Mouse (Mus musculus): ENCODE data around the gene Gps1.
A peak's percentile ranks its signal among the peaks of the same experiment; 100 is the strongest.
"Not testable (repeated sequence)": the region's sequence is repeated elsewhere in the genome, so short reads cannot be mapped to it uniquely, and the experiment has no call there.

The Gps1 gene

DNA sequence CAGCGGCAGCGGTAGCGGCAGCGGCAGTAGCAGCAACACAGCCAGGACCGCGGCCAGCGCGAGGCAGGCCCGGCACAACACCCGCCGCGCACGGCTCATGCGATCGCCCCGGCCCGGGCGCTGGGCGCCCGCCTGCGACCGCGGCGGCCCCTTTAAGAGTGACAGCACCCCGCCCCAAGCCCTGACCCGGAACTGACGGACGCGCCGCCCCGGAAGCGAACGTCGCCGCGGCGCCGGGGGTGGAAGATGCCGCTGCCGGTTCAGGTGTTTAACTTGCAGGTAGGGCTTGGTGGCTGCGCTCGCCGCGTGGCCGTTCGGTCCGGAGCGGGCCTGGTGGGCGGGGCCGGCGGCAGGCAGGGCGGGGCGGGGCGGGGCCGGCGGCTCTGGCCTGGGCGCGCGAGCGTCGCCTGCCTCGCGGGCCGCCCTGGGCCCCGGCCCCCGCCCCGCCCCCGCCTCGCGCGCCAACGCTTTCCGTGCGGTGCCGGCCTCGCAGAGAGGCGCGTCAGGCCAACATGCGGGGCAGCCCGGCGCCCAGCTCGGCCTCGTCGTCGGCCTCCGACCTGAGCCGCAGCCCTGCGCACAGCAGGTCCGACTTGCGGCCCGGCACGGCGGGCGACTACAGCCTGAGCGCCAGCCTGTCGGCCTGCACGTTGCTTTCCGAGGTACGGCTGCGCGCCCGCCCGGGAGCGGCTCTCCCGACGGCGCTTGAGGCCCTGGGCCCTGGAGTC is at the start of gene Gps1, which contains the start of gene Rfng:
Gene Gps1 (plus strand): TSS at position 209 of the 728 bp plus-strand sequence.
Gene Rfng (minus strand): TSS at position 144 of the 728 bp plus-strand sequence.
- peak; percentile 85 for DNase-seq

DNA sequence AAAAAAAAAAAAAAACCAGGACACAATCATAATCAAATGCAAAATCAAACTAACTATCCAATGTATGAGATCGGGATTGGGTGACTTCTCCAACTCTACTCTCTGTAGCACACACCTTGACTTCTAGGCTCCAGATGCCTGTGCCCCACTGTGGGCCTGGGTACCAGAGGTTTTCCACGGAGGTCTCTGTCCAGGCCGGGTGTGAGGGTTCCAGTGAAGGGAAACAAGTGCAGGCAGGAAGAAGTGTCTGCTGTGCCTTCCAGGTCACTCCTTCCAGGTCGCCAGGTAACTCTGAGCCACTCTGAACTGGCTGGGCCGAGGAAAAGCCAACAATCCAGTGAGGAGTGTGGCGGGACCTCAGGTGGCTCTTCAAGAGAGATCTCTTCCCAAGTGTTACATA is 47.6 kb upstream of the Gps1 start:
- no peak for DNase-seq

DNA sequence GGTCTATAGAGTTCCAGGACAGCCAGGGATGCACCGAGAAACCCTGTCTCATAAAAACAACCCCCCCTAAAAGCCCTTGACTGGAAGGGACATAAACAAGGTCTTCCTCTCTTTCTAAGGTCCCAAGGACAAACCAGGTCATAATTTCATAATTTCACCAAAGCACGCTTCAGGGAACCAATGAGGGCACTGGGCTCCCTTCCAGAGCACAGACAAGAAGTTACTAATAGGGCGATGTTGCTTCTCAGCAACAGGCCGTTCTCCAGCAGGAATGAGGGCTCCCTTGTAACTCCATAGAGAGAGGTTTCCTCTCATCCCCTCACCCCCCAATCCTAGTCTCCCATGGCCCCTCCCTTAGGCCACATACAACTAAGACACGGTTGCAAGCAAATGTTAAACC is 43.1 kb upstream of the Gps1 start:
- DNase-seq, result no peak

DNA sequence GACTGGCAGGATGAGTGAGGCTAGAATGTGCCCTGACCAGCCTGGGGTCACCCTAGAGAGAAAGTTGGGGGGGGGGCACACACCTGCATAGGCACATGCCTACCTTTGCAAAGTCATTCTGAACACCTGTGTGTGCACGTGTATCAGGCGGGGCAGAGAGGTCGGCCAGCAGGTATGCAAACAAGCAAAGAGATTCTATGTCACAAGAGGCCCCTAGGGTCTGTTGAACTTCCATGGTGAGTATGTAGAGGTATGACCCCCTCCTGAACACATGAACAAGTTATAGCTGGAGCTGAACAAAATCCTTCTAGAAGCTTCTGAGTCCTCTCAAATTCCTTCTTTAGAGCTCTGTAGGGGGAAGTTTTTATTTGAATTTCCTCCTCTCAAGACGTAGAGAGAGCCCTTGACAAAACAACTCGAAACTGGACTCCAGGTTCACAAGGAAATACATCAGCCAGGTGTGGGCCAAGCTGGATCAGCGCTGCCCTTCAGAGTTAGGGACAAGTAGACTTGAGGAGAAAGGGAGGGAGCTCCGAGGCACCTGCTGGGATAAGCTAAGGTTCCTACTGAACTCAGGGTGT is 39.9 kb upstream of the Gps1 start:
- DNase-seq, result no peak

DNA sequence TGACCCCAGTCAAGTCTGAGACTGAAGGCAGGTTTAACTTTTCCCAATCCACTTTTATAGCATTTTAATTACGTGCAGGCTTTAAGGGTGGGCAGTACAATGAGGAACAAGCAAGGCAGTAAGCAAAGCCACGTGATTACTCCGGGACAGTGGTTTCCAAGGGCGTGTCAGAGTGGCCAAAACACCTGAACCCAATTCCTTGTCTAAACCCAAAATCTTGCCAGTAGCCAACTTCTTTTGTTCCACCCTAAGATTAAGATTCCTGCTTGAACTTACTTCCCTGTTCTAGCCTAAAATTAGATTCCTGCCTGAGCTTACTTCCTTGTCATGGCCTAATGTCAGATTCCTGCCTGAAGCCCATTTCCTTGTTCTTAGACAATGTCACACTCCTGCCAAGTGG is 36.1 kb upstream of the Gps1 start:
- no peak for DNase-seq

DNA sequence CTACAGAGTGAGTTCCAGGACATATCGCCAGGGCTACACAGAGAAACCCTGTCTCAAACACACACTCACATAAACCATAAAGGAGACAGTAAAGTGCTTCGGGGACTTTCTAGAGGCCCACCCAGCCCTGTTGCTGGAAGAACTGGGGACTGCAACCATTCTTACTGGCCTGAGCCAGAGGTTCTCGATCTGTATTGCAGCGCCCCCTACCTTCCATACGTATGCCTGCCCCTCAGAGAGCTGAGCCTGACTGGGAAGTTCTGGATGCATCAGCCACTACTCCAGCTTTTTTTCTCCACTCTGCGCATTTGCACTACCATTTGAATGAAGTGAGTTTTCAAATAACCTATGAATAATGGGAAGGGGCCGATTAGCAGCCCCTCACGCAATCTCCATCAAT is 34.6 kb upstream of the Gps1 start:
- no peak for DNase-seq

DNA sequence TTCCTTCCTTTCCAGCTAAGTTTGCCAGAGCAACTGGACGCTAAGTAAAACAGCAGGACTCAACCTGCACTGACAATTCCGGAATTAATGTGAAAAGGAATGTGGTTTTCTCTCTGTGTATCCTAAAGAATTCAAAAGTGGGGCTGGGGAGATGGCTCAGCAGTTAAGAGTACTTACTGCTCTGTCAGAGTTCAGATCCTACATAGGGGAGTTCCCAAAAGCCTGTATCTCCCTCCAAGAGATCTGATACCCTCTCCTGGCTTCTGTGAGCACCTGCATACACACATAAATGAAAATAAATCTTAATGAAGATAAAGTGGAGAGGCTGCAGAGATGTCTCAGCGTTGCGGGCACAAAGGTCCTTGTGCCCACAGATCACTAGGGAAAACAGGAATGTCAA is 32.5 kb upstream of the Gps1 start:
- no peak for DNase-seq

DNA sequence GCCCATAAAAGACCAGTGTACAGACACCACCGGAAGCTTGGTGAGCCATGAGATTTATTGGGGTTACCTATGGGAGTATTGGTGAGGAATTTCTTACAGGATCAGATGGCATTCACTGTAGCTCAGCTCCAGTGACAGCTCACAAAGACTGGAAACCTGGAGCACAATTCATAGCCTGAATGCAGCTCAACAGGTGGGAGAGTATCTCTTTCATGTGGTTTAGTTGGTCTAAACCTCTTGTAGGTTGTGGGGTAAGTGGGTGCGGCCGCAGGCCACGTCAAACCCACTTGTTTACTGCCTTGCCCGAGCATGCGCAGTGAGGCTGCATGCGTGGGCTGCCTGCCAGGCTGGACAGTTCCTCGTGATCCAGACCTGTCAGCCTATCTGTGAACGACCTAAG is 23.8 kb upstream of the Gps1 start:
- no peak for DNase-seq

DNA sequence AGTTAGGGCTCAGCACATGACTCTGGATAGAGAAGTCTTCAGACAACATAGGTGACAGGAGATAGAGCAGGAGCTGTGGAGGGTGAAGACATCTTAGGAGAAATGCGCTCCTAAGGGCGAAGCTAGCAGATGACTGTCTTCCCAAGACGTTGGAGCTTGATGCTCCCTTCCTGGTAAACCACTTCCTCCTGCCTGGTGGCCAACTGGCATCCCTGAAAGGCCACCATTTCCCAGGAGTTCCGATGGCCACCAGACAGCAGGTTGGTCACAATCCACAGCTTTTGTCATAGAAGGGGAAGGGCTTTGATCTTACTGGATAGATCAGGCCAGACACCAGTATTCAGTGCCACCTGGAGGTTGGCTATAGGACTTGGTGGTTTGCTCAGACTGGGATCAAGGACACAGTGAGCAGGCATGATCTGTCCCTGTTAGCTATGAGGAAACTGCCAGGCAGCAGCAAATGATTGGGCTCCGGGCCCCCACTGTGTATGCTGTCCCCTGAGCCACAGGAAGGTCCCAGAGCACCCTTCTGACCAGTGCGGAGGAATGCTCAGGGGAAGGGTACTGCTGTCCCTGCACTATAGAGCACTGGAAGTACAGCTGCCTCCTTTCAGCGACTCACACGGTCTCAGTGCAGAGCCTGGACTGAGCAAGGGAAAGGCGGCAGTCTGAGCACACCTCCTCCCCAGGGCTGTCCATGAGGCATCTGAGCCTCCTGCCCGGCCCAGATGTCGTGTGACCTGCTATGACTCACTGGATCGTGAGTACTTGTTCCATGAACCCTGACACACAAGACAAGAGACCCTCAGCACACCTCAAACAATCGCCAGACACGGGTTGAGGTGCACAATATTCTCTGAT is 22.0 kb upstream of the Gps1 start:
- no peak for DNase-seq

DNA sequence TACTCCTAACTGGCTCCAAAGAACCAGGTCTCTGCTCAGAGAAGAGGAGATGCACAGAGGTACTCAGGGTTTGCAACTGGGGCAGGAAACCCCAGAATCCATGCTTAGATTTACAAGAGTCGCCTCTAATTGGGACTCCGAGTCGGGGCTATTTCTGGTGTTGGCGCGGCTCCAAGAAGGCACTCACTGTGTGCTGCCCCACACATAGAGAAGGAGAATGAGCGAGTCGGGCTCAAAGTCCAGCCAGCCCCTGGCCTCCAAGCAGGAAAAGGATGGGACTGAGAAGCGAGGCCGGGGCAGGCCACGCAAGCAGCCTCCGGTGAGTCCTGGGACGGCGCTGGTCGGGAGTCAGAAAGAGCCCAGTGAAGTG is 21.4 kb upstream of the Gps1 start, which contains the start of gene Hmga1b:
Gene Hmga1b (plus strand): TSS at position 123 of the 370 bp plus-strand sequence.
- DNase-seq, result not testable (repeated sequence)

DNA sequence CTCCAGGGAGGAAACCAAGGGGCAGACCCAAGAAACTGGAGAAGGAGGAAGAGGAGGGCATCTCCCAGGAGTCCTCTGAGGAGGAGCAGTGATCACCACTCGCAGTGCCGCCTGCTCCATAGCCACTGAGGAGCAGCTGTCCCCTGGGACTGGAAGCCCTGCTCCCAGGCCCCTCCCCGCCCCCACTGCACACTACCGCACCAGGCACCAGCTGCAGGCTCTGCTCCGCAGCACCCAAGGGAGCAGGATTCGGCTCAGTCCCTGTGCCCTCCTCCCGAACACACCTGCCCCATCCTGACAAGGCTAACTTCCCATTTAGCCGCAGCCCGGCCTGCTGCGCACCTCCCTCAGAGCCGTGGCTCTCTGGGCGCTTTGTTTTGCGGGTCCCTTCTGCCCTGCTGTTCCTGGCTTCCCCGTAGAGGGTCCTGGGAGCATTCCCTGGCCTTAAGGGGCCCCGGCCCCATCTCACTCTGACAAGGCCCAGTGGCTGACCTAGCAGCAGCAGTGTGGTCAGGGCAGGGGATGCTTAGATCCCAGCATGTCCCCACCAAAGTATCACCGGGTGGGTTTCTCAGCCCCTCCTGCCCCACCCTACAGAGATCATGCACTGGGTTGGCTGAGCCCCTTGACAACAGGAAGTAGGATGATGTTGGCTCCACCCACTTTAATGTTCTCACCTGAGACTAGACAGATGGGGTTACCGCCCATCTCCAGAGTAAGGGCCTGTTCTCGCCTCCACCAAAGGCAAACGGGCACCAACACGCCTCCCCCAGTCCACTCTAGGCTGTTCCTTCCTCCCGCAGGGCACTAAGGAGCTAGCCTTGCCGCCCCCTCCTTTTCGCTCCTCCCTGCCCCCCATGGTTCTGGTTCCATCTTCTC is 20.7 kb upstream of the Gps1 start:
- DNase-seq, result not testable (repeated sequence)

DNA sequence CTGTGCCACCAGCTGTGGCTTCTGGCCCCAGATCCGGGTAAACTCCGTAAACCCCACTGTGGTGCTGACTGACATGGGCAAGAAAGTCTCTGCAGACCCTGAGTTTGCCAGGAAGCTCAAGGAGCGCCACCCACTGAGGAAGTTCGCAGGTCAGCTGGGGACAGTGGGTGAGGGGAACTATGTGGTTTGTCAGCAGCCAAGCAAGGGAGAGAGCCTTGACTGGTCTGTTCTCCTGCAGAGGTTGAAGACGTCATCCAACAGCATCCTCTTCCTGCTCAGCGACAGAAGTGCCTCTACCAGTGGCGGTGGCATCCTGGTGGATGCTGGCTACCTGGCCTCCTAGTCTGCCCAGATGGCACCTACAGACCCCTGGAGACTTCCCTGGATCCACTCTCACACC is 17.0 kb upstream of the Gps1 start:
- DNase-seq, result not testable (repeated sequence)

DNA sequence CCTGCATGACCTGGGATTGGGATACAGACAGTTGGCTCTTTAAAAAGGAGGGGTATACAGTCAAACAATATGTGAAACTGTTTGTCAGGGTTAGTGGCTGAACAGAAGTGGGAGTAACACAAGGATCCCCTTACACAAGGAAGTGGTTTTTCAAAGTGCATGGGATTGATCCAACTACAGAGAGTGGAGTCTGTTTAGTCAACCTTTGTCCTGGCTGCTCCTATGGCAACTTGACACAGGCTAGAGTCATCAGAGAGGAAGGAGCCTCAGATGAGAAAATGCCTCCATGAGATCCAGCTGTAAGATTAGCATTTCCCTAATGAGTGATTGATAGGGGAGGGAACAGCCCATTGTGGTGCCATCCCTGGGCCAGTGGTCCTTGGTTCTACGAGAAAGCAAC is 15.9 kb upstream of the Gps1 start:
- no peak for DNase-seq

DNA sequence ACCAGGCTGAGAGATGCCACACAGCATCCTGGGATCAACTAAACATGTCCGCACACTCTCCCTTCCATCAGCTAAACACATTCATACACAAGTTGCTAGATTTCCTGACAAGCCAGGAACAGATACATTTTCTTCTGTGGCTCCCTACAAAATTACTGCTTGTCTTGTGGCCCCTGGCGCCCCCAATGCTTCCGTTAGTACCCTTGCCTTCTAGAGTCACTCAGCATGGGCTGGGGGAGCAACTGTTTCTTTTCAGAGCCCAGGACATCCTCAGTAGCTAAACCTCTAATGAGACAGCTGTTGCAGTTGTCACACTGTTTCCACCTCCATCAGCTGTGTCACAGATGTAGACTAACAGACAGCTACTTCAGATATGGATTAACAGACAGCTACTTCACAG is 11.3 kb upstream of the Gps1 start:
- no peak for DNase-seq

DNA sequence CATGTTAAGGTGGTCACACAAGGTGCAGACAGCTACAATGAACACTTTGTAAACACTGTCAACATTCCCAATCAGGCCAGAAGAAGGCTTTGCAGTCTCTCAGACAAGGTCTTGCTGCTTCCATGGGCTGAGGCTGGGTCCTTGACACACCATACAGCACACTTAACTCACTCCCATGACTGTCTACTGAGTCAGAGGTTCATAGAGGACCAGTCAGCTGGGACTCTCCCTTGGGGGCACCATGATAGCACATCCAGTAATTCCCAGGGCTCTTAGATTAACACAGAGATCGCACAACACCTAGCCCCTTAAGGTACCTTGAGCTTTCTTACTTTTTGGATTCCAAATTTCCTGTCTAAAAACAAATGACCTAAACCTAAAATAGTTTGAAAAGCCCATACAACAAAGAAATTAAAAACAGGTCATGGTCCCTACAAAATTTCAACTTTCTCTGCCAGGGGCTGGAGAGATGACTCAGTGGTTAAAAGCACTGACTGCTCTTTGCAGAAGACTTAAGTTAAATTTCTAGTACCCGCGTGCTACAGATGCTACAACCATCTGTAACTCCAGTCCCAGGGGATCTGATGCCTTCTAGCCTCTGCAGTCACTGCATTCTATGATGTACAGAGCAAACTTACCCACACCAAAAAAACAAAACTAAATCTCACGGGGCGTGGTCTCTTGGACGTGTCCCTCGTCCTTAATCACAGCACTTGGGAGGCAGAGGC is 10.4 kb upstream of the Gps1 start:
- no peak for DNase-seq

DNA sequence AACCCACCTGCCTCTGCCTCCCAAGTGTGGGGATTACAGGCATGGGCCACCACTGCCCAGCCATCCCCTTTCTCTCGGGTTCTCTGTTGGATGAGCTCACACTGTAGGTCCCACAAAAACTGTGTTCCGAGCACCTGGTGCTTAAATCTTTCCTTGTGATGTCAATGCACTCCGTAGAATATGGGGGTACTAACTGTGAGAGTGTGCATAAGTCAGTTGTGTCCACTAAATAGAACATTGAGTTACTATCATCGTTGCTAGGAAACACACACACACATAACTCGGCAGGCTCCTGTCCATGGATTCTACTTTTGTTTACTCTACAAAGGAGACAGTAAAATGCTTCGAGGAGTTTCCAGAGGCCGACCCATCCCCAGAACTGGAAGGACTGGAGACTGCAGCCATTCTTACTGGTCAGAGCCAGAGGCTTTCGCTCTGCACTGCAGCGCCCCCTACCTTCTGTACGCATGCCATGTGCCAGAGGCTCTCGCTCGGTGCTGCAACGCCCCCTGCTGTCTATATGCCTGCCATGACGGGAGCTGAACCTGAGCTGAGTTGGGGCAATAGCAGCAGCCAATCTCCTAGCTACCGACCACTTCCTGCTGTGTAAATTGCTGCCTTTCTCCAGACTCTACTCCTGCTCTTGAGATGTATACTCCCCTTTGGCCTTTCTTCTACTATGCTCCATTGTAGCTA is 8.2 kb upstream of the Gps1 start:
- peak; percentile 90 for DNase-seq

DNA sequence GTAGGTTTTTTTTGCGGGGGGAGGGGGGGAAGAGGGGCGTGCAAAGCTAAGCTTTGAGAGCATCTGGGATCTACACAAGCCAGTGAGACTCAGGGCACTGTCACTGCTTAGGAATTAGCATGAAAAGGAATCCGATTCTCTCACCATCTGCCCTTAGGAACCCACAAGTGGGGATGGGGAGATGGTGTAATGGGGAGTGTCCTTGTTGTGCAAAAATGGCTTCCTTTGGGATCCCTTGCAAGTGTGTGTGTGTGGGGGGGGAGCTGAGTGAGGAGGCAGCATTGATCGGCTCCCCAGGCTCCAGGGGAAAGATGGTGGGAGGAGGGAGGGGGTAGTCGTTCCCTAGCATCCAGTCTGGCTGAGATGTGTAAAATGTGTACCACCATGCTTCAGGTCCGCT is 6.9 kb upstream of the Gps1 start:
- no peak for DNase-seq

DNA sequence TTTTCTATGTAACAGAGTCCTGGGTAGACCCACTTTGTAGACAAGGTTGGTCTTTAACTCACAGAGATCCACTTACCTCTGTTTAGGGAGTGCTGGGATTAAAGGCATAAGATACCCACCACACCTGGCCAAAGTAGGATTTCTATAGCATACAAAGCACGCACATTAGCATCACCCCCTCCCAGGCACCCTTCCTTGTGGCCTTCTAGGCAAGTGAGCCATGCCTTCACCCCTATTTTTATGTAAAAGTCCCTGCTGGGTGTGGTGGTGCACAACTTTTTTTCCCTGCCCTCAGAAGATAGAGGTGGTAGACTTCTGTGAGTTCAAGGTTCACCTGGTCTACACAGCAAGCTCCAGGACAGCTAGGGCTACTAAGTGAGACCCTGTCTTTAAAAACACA is 4.2 kb upstream of the Gps1 start:
- no peak for DNase-seq

DNA sequence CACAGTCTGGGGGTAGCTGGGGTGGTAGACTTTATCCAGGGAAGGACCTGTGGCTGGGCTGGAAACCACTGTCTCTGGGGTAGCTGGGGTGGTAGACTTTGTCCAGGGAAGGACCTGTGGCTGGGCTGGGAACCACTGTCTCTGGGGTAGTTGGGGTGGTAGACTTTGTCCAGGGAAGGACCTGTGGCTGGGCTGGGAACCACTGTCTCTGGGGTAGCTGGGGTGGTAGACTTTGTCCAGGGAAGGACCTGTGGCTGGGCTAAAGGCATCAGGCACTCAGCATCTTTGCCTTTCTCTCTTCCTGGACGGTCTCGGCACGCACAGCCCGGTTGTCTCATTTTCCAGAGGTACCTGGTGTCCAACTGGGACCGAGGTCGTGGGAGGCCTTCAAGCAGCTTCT is 2.7 kb upstream of the Gps1 start:
- not testable (repeated sequence) for DNase-seq

DNA sequence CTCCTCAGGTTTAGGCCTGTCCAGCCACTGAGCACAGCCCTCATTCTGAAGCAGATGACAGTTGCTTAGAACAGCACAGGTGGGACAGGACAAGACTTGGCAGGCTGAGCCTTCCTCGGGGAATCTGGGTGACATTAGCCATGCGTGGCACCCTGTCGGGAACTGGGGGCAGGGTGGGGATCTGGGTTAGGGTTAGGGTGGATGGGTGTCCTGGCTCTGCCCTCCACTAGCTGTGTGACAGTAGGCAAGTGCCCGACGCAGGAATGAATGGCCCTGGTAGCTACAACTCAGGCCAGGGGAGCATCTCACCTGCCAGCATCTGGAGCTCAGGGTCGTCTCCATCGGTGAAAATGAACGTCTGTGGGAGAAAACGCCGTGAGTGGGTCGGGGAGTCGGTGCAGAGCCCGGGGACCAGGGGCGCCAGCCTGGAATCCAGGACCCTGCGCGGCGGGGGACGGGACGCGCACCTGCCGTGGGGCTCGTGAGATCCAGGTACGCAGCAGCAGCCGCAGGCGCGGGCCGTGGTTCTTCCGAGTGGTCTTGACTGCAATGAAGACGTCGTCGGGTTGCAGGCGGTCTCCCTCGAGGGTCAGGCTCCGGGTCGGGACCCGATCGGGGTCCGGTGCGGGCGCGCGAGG is 527 bp upstream of the Gps1 start:
- no peak for DNase-seq

DNA sequence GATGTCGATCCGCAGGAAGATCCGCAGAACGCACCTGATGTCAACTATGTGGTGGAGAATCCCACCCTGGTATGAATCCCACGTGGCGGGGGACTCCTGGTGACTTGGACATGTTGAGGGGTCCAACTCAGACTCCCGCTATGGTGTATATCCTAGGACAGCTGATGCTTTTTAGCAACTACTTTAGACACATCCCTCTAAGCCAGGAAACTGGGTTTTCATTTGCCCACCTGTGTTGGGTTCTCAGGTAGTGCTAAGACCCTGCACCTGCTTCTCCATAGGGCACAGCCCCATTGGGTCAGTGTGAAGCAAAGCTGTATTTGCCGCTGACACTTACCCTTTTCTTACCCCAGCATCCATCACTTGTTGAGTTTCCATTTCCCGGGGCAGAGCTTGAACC is 1.1 kb downstream of the Gps1 start:
- DNase-seq, result no peak

All from right cerebral cortex, postnatal 25 days (tissue).